Mouse (Mus musculus) spleen, adult 12 weeks (tissue): ENCODE data around the gene Agap2.

Experiments used
- DNase-seq: peaks from one replicate; pipeline ENCODE4 v3.0.0; 2022; ENCODE audit warnings: low spot score

The Agap2 gene

GRCm38 (mm10) chr10:127075080-127075479 lies at the start of gene Agap2:
TSS of gene Agap2 (plus strand) at chr10:127075284.
- peak; percentile 61 for DNase-seq

- DNase-seq = peak; percentile 84
Observed at GRCm38 (mm10) chr10:127030336-127031296, 44.5 kb upstream of the Agap2 start, which contains the start of gene Tsfm. TSS of gene Tsfm (minus strand) at chr10:127030840.

- no peak for DNase-seq
Observed at GRCm38 (mm10) chr10:127033301-127033741, 41.8 kb upstream of the Agap2 start.

GRCm38 (mm10) chr10:127036273-127036672 lies 38.8 kb upstream of the Agap2 start:
- DNase-seq = no peak

GRCm38 (mm10) chr10:127037641-127038040 lies 37.4 kb upstream of the Agap2 start:
- no peak for DNase-seq

- DNase-seq = no peak
Observed at GRCm38 (mm10) chr10:127040569-127041214, 34.4 kb upstream of the Agap2 start.

GRCm38 (mm10) chr10:127041274-127041766 lies 33.8 kb upstream of the Agap2 start, which contains the start of the genes Mettl1 and Eef1akmt3:
TSS of gene Mettl1 (plus strand) at chr10:127041414.
TSS of gene Eef1akmt3 (minus strand) at chr10:127041513.
- no peak for DNase-seq

GRCm38 (mm10) chr10:127041774-127042338 lies 33.2 kb upstream of the Agap2 start:
- DNase-seq = peak; percentile 77

- DNase-seq = no peak
Observed at GRCm38 (mm10) chr10:127042468-127043115, 32.5 kb upstream of the Agap2 start.

- DNase-seq = no peak
Observed at GRCm38 (mm10) chr10:127043187-127043586, 31.9 kb upstream of the Agap2 start.

- no peak for DNase-seq
Observed at GRCm38 (mm10) chr10:127047954-127048353, 27.1 kb upstream of the Agap2 start, which contains the start of gene Cyp27b1. TSS of gene Cyp27b1 (plus strand) at chr10:127048250.

- DNase-seq = no peak
Observed at GRCm38 (mm10) chr10:127048608-127049394, 26.3 kb upstream of the Agap2 start.

- no peak for DNase-seq
Observed at GRCm38 (mm10) chr10:127049395-127050118, 25.5 kb upstream of the Agap2 start.

- no peak for DNase-seq
Observed at GRCm38 (mm10) chr10:127050119-127050474, 25.0 kb upstream of the Agap2 start.

GRCm38 (mm10) chr10:127054646-127055045 lies 20.4 kb upstream of the Agap2 start:
- no peak for DNase-seq

- DNase-seq = no peak
Observed at GRCm38 (mm10) chr10:127055406-127055805, 19.7 kb upstream of the Agap2 start.

- DNase-seq = no peak
Observed at GRCm38 (mm10) chr10:127056490-127056889, 18.6 kb upstream of the Agap2 start.

GRCm38 (mm10) chr10:127058161-127058560 lies 16.9 kb upstream of the Agap2 start:
- peak; percentile 57 for DNase-seq

- no peak for DNase-seq
Observed at GRCm38 (mm10) chr10:127058708-127059107, 16.4 kb upstream of the Agap2 start.
